Mouse (Mus musculus): Measurements from ENCODE around the gene Acot8. TPM values are rescaled to one million over a fixed set of nuclear protein-coding genes. Genes with fewer than 3 reads are reported as not detected.

Acot8 gene
- polyA plus RNA-seq, 1 experiment from 2014 or later: 18.9 TPM

DNA sequence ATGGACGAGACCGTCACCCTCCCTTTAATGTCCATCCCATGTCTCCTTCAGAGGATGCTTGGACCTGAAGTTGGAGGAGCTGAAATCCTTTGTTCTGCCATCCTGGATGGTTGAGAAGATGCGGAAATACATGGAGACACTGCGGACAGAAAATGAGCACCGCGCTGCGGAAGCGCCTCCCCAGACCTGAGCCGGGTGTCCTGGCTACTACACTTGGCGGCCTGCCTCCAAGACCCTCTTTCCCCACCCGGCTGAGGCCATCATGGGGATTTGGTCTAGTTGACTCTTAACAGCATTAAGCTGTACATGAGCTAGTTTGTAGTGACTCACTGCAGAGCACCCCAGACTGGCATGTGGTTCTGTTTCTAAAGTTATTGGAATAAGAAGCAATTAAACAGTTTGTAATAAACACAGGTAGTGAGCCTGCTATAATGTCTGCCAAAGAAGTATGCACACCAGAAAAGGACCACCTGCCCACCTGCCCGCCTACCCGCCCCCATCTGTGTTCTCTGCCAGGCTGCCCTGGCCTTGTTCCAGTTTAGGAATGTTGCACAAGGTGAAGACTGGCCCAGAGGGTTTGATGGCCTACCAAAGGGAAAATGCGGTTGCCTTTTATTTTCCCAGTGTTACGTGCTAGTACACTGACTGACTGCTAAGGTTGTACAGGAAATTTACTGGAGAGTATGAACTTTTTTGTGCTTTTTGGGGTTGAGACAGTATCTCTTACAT lies 36.7 kb downstream of the Acot8 start:
- no peak overlapping the region for H3K9ac ChIP-seq (replicated peaks; ENCODE audit: low read depth)
- H3K9me3 ChIP-seq (ENCODE audit: low read length): no peaks in the 10 kb centered on the region
- 88% methylated on average over 15 of the region's 15 CpGs for WGBS
- no peak for ATAC-seq
- no peak for DNase-seq (ENCODE audit: low spot score)
- peaks cover 4% of the 10 kb centered on the region for H3K36me3 ChIP-seq (ENCODE audit: insufficient read depth, low read length)
- TF ChIP-seq EP300 (IDR thresholded peaks at IDR 0.05) (no peak), CTCF (IDR thresholded peaks at IDR 0.05) (no peak)
- no peak overlapping the region for H3K4me2 ChIP-seq (replicated peaks; ENCODE audit: low read depth, low read length)
- H3K4me1 ChIP-seq (ENCODE audit: insufficient read depth, low read depth, low read length): peaks cover 8% of the 10 kb centered on the region
- no peak overlapping the region for H3K4me3 ChIP-seq (ENCODE audit: low read depth, low read length)
- H3K27me3 ChIP-seq (replicated peaks; ENCODE audit: insufficient read depth, low read length): no peaks in the 10 kb centered on the region
- no peak overlapping the region for H3K27ac ChIP-seq (ENCODE audit: low read length)

- H3K36me3 ChIP-seq (ENCODE audit: insufficient read depth, low read length): peaks cover 13% of the 10 kb centered on the region
Measured at GRCm38 (mm10) chr2:164765841-164766240, 38.8 kb downstream of the Acot8 start.

GRCm38 (mm10) chr2:164762593-164762992 lies 42.1 kb downstream of the Acot8 start:
- Histone ChIP-seq H3K27me3 (replicated peaks; ENCODE audit: insufficient read depth, low read length) (no peaks in the 10 kb centered on the region), H3K27ac (ENCODE audit: low read length) (no peak overlapping the region), H3K4me1 (ENCODE audit: insufficient read depth, low read depth, low read length) (no peaks in the 10 kb centered on the region), H3K9me3 (ENCODE audit: low read length) (no peaks in the 10 kb centered on the region), H3K36me3 (ENCODE audit: insufficient read depth, low read length) (peaks cover 28% of the 10 kb centered on the region), H3K9ac (replicated peaks; ENCODE audit: low read depth) (no peak overlapping the region), H3K4me2 (replicated peaks; ENCODE audit: low read depth, low read length) (no peak overlapping the region), H3K4me3 (ENCODE audit: low read depth, low read length) (no peak overlapping the region)
- ATAC-seq: no peak
- WGBS: 72% methylated on average over 7 of the region's 7 CpGs
- no peak for DNase-seq (ENCODE audit: low spot score)
- no peak for TF ChIP-seq CTCF (IDR thresholded peaks at IDR 0.05)
- no peak for TF ChIP-seq EP300 (IDR thresholded peaks at IDR 0.05)

More at GRCm38 (mm10) chr2:164765841-164766240, 38.8 kb downstream of the Acot8 start:
- ATAC-seq (no peak), DNase-seq (ENCODE audit: low spot score) (no peak)
- 70% methylated on average over 3 of the region's 3 CpGs for WGBS
- Histone ChIP-seq H3K4me3 (ENCODE audit: low read depth, low read length) (no peak overlapping the region), H3K27me3 (replicated peaks; ENCODE audit: insufficient read depth, low read length) (no peaks in the 10 kb centered on the region), H3K9me3 (ENCODE audit: low read length) (no peaks in the 10 kb centered on the region), H3K4me2 (replicated peaks; ENCODE audit: low read depth, low read length) (no peak overlapping the region), H3K27ac (ENCODE audit: low read length) (no peak overlapping the region), H3K9ac (replicated peaks; ENCODE audit: low read depth) (no peak overlapping the region), H3K4me1 (ENCODE audit: insufficient read depth, low read depth, low read length) (peaks cover 8% of the 10 kb centered on the region)
- no peak for TF ChIP-seq EP300 (IDR thresholded peaks at IDR 0.05)
- TF ChIP-seq CTCF (IDR thresholded peaks at IDR 0.05): no peak

DNA sequence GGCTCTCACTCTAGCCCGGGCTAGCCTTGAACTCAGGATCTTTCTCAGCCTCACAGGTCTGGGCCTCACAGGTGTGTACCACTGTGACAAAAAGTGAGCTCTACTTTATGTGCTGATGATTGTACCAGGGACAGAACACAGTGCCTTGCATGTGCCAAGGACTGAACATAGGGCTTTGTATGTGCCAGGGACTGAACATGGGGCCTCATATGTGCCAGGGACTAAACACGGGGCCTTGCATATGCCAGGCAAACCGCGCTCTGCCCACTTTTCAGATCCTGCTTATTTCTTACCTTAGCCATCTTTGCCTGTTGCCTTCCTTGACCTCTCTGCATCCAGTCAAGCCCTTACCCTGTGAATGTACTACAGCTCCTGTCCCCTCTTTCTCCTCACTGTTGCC lies 42.7 kb downstream of the Acot8 start:
- Histone ChIP-seq H3K4me3 (ENCODE audit: low read depth, low read length) (no peak overlapping the region), H3K9ac (replicated peaks; ENCODE audit: low read depth) (no peak overlapping the region), H3K27ac (ENCODE audit: low read length) (no peak overlapping the region), H3K4me2 (replicated peaks; ENCODE audit: low read depth, low read length) (no peak overlapping the region), H3K4me1 (ENCODE audit: insufficient read depth, low read depth, low read length) (no peaks in the 10 kb centered on the region), H3K36me3 (ENCODE audit: insufficient read depth, low read length) (peaks cover 28% of the 10 kb centered on the region), H3K27me3 (replicated peaks; ENCODE audit: insufficient read depth, low read length) (no peaks in the 10 kb centered on the region), H3K9me3 (ENCODE audit: low read length) (no peaks in the 10 kb centered on the region)
- DNase-seq (ENCODE audit: low spot score): no peak
- TF ChIP-seq CTCF (IDR thresholded peaks at IDR 0.05) (no peak), EP300 (IDR thresholded peaks at IDR 0.05) (no peak)
- ATAC-seq: no peak
- 99% methylated on average over 4 of the region's 4 CpGs for WGBS

- Histone ChIP-seq H3K36me3 (ENCODE audit: insufficient read depth, low read length) (peaks cover 28% of the 10 kb centered on the region), H3K27me3 (replicated peaks; ENCODE audit: insufficient read depth, low read length) (no peaks in the 10 kb centered on the region), H3K9me3 (ENCODE audit: low read length) (no peaks in the 10 kb centered on the region), H3K4me3 (ENCODE audit: low read depth, low read length) (no peak overlapping the region), H3K4me2 (replicated peaks; ENCODE audit: low read depth, low read length) (no peak overlapping the region), H3K4me1 (ENCODE audit: insufficient read depth, low read depth, low read length) (no peaks in the 10 kb centered on the region), H3K9ac (replicated peaks; ENCODE audit: low read depth) (no peak overlapping the region), H3K27ac (ENCODE audit: low read length) (no peak overlapping the region)
- WGBS: 85% methylated on average over 2 of the region's 2 CpGs
- ATAC-seq (no peak), DNase-seq (ENCODE audit: low spot score) (no peak)
- TF ChIP-seq CTCF (IDR thresholded peaks at IDR 0.05) (no peak), EP300 (IDR thresholded peaks at IDR 0.05) (no peak)
Measured at GRCm38 (mm10) chr2:164761502-164761901, 43.2 kb downstream of the Acot8 start.

- Histone ChIP-seq H3K4me3 (ENCODE audit: low read depth, low read length) (no peak overlapping the region), H3K27ac (ENCODE audit: low read length) (no peak overlapping the region), H3K27me3 (replicated peaks; ENCODE audit: insufficient read depth, low read length) (no peaks in the 10 kb centered on the region), H3K4me2 (replicated peaks; ENCODE audit: low read depth, low read length) (no peak overlapping the region), H3K9me3 (ENCODE audit: low read length) (no peaks in the 10 kb centered on the region), H3K4me1 (ENCODE audit: insufficient read depth, low read depth, low read length) (no peaks in the 10 kb centered on the region), H3K36me3 (ENCODE audit: insufficient read depth, low read length) (peaks cover 36% of the 10 kb centered on the region), H3K9ac (replicated peaks; ENCODE audit: low read depth) (no peak overlapping the region)
- TF ChIP-seq CTCF (IDR thresholded peaks at IDR 0.05): no peak
- TF ChIP-seq EP300 (IDR thresholded peaks at IDR 0.05): no peak
- WGBS: 72% methylated on average over 4 of the region's 4 CpGs
- DNase-seq (ENCODE audit: low spot score) (no peak), ATAC-seq (no peak)
Measured at GRCm38 (mm10) chr2:164760059-164760833, 44.4 kb downstream of the Acot8 start.

Measured in lung, postnatal 0 days (tissue).